Mouse (Mus musculus) lung, embryonic 14.5 days (tissue): Measurements from ENCODE around the gene Tmem135. TPM values are rescaled to one million over a fixed set of nuclear protein-coding genes. Genes with fewer than 3 reads are reported as not detected.
A peak's percentile ranks its signal among the peaks of the same experiment; 100 is the strongest.

Experiments
- ATAC-seq: fragments of 200-750 bp; cut with Nextera tagmentation; 2 replicates; pipeline ENCODE4 v1.8.0; 2017; ENCODE audit warnings: mild to moderate bottlenecking, moderate TSS enrichment, moderate library complexity; ENCODE audit not compliant: insufficient read depth
- DNase-seq: peaks from one replicate; pipeline ENCODE4 v3.0.0-alpha.2; 2015
- H3K27ac ChIP-seq: fragments of 300-500 bp; sonication (generic); 2 replicates; pipeline ENCODE4 v1.5.1; 2014; ENCODE audit warnings: low read depth, mild to moderate bottlenecking, moderate library complexity
- H3K27me3 ChIP-seq: fragments of 300-500 bp; sonication (generic); 2 replicates; pipeline ENCODE4 v1.6.1; 2014; ENCODE audit warnings: low read length, control low read depth; ENCODE audit not compliant: insufficient read depth
- H3K36me3 ChIP-seq: fragments of 300-500 bp; sonication (generic); 2 replicates; pipeline ENCODE4 v1.6.1; 2014; ENCODE audit warnings: control low read depth; ENCODE audit not compliant: insufficient read depth
- H3K4me1 ChIP-seq: fragments of 300-500 bp; sonication (generic); 2 replicates; pipeline ENCODE4 v1.6.1; 2014; ENCODE audit warnings: antibody characterized with exemption, control low read depth; ENCODE audit not compliant: insufficient read depth
- H3K4me2 ChIP-seq: fragments of 300-500 bp; sonication (generic); 2 replicates; pipeline ENCODE4 v1.6.1; 2014; ENCODE audit warnings: mild to moderate bottlenecking
- H3K4me3 ChIP-seq: fragments of 300-500 bp; sonication (generic); 2 replicates; pipeline ENCODE4 v1.5.1; 2014; ENCODE audit warnings: low read depth, low read length
- H3K9ac ChIP-seq: fragments of 300-500 bp; sonication (generic); 2 replicates; pipeline ENCODE4 v1.6.1; 2014
- H3K9me3 ChIP-seq: fragments of 300-500 bp; sonication (generic); 2 replicates; pipeline ENCODE4 v1.6.1; 2016; ENCODE audit warnings: low read depth, low read length, control low read depth
- CTCF ChIP-seq: IDR thresholded peaks from 2 replicates; pipeline ENCODE4 v1.5.1; 2016; ENCODE audit warnings: antibody characterized with exemption, low read depth
- WGBS: fragments of 180-500 bp; shearing (Covaris S2); extraction: QIAGEN DNeasy Blood & Tissue Kit; methylation state at CpG from one replicate; pipeline ENCODE4 v1.1.7; 2014; 5-methylcytosine and 5-hydroxymethylcytosine counted together
- polyA plus RNA-seq: library from polyadenylated mRNA; unstranded; fragments of >200 nt; fragmentation: Nextera tagmentation; extraction: Ambion mirVana; gene quantifications from 2 replicates; pipeline ENCODE4 v1.2.1, GENCODE M21; 2014

Gene Tmem135
- polyA plus RNA-seq, 1 experiment from 2014 or later: 22.9 TPM

DNA sequence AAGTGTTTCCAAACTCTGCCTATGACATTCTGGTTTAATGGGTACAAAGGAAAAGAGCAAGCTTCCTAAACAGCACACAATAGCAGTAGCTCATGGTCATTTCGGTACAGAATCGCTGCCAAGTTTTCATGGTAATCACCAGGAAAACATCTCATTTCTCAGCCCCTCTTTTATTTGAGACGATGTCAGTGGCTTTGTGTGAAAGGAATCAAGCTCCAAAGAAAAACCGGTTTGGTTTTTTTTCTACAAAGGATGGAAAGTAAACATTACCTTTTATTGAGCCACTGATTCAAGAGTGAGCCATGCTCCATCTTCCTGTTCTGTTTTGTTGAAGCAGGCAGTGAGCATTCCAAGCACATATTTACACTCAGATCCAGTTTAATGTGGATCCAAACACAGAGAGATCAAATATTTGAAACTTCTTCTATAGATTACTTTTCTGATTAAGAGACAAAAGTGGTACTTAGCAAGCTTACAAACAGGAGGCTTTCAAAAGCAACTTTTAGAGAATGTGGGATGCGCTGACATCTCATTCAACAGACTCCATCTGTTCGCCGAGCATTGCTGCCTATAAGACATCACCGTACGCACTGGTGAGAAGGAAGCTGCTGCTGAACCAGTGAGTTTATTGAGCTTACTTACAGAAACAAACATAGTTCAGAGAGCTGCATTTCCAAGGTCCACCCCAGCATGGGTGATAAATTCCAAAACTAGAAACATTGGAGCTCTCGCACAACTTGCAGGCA, 38.7 kb downstream of the Tmem135 start:
- Histone ChIP-seq H3K27ac (peak overlapping the region; percentile 27; the same call in 1 of the 2 replicates), H3K9ac (no peak overlapping the region), H3K36me3 (no peaks in the 10 kb centered on the region), H3K4me3 (no peak overlapping the region), H3K4me1 (peaks cover 9% of the 10 kb centered on the region; the same call in 1 of the 2 replicates), H3K4me2 (no peak overlapping the region), H3K9me3 (no peaks in the 10 kb centered on the region), H3K27me3 (no peaks in the 10 kb centered on the region)
- 41% methylated on average over 10 of the region's 10 CpGs for WGBS
- no peak for TF ChIP-seq CTCF
- ATAC-seq: peak; percentile 69; the same call in 1 of the 2 replicates
- peak; percentile 54 for DNase-seq

DNA sequence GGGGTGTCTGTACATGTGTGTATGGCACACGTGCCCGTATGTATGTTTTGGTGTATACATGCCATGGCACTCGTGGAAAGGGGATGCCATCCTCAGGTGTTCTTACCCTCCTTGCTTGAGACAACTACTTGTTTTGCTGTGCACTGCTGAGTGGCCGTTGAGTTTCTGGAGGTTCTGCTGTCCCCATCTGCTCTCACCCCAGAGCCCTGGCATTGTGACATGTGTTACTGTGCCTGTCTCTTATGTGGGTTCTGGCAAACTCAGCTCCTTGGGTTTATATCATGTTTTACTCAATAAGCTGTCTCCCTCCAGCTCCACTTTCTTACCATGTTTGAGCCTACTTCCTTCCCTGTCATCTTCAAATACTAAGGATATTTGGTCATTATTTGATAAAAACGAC, 40.0 kb downstream of the Tmem135 start:
- no peak for TF ChIP-seq CTCF
- no peak for DNase-seq
- no peak overlapping the region for H3K9ac ChIP-seq
- no peaks in the 10 kb centered on the region for H3K36me3 ChIP-seq
- 80% methylated on average over 5 of the region's 5 CpGs for WGBS
- no peak overlapping the region for H3K4me2 ChIP-seq
- no peak for ATAC-seq
- H3K27me3 ChIP-seq: no peaks in the 10 kb centered on the region
- peaks cover 9% of the 10 kb centered on the region; the same call in 1 of the 2 replicates for H3K4me1 ChIP-seq
- H3K4me3 ChIP-seq: no peak overlapping the region
- H3K9me3 ChIP-seq: no peaks in the 10 kb centered on the region
- no peak overlapping the region for H3K27ac ChIP-seq

DNA sequence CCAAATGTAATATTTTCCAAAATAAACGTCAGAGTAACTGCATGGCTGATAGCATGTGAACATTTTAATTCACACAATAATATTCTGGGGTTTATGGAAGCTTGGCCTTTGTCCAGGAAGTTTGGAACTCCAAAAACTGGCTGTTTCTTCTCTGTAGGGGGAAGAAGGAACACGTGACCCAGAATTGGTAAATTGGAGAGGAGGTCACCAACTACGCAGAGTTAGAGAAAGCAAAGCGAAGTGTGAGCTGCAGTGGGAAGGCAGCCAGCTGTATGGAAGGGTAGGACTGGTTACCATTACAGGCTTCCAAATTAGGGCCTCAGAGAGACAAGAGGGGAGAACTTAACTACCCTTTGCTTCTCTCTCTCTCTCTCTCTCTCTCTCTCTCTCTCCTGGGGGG, 47.7 kb downstream of the Tmem135 start:
- no peaks in the 10 kb centered on the region for H3K9me3 ChIP-seq
- no peak for TF ChIP-seq CTCF
- ATAC-seq: peak; percentile 91
- no peak overlapping the region for H3K4me2 ChIP-seq
- no peak overlapping the region for H3K9ac ChIP-seq
- no peak overlapping the region for H3K4me3 ChIP-seq
- WGBS: 20% methylated on average over 4 of the region's 4 CpGs
- no peaks in the 10 kb centered on the region for H3K36me3 ChIP-seq
- H3K4me1 ChIP-seq: peaks cover 3% of the 10 kb centered on the region; the same call in 1 of the 2 replicates
- no peaks in the 10 kb centered on the region for H3K27me3 ChIP-seq
- no peak overlapping the region for H3K27ac ChIP-seq
- peak; percentile 82 for DNase-seq

DNA sequence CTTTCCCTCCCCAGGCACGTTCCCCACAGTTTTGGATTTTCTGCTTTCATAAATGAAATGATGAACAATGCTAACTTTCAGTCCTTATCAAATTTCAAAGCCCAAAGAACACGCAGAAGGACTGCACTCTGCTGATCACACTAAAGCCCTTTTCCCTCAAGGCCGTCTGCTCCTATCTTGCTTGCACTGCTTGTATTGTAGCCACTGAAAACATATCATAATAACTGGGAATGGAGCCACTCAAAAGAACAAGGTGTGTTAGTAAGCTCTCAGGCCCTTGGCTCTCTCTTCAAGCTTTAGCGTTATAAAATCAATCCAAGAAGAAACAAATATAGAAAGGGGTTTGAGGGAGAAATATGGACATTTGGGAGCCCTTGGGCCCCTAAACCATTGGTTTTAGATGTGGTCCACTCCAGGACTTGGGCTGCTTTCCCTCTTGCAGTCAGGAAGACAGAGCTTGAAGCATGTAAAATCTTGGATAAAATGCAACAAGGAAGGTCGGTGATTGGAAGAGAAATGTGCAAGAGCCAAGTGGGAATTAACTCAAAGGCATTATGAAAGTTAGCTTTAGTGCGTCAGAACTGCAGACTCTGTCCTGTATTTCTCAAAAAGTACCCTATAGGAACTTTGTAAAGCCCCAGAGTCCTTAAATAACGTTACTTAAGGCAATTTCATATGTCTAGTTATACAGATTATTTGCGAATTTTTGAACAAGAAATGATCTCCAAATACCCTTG, 48.3 kb downstream of the Tmem135 start:
- peak; percentile 17; the same call in 1 of the 2 replicates for ATAC-seq

DNA sequence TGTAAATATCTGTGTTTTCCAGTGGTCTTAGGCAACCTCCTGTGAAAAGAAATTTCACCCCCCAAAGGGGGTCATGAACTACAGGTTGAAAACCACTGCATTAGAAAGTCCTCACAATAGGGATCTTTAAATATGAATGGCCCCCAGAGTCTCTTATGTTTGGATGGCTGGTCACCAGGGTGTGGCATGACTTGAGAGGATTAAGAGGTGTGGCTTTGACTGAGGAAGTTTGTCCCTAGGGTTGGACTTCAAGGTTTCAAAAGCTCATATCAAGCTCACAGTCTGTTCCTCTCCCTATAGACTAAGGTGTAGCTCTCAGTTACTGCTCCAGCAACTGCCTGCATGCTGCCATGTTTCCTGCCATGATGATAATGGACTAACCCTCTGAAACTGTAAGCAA, 62.0 kb downstream of the Tmem135 start:
- Histone ChIP-seq H3K4me1 (no peaks in the 10 kb centered on the region), H3K4me2 (no peak overlapping the region), H3K4me3 (no peak overlapping the region), H3K27ac (no peak overlapping the region), H3K27me3 (no peaks in the 10 kb centered on the region), H3K36me3 (no peaks in the 10 kb centered on the region), H3K9me3 (no peaks in the 10 kb centered on the region), H3K9ac (no peak overlapping the region)
- TF ChIP-seq CTCF: no peak
- ATAC-seq (no peak), DNase-seq (no peak)

More for the DNA sequence above, 48.3 kb downstream of the Tmem135 start:
- Histone ChIP-seq H3K27ac (peak overlapping the region; percentile 1; the same call in 1 of the 2 replicates), H3K9ac (no peak overlapping the region), H3K9me3 (no peaks in the 10 kb centered on the region), H3K27me3 (no peaks in the 10 kb centered on the region), H3K4me2 (no peak overlapping the region), H3K4me1 (peaks cover 3% of the 10 kb centered on the region; the same call in 1 of the 2 replicates), H3K4me3 (no peak overlapping the region), H3K36me3 (no peaks in the 10 kb centered on the region)
- no peak for DNase-seq
- WGBS: 47% methylated on average over 8 of the region's 8 CpGs
- no peak for TF ChIP-seq CTCF

DNA sequence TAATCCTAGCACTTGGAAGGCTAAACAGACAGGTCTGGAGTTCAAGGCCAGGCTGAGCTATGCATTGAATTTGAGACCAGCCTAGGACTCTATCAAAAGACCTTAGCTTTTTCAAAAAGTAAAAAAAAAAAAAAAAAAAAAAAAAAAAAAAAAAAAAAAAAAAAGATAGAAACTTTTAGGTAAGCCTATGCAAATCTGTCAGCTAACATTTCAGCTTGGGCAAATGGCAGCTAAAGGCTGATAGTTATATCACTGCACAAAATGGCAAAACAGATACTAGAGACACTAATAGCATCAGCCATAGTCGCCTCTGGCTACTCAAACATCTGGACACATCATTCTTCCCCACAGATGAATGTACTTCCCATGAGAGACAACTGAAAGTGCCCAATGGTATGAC, 64.2 kb downstream of the Tmem135 start:
- Histone ChIP-seq H3K9me3 (no peaks in the 10 kb centered on the region), H3K4me2 (no peak overlapping the region), H3K9ac (no peak overlapping the region), H3K27me3 (no peaks in the 10 kb centered on the region), H3K4me3 (no peak overlapping the region), H3K27ac (no peak overlapping the region), H3K36me3 (no peaks in the 10 kb centered on the region), H3K4me1 (no peaks in the 10 kb centered on the region)
- whole genome bisulfite sequencing: 66% methylated on average over 1 of the region's 1 CpGs
- DNase-seq (no peak), ATAC-seq (no peak)
- TF ChIP-seq CTCF: no peak

DNA sequence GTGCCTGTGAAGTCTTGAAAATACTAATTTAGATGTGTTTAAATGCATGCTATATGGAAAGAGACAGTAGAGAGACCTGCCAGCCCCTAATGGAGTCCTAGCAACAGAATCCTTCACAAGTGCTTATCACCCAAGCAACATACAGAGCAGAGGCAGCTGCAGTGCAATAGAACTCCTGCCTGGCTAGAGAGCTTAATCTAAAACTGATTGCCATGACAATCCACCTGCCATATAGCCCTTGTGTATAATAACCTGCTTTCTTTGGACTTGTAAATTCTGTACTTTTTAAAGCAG, 64.9 kb downstream of the Tmem135 start:
- Histone ChIP-seq H3K27me3 (no peaks in the 10 kb centered on the region), H3K36me3 (no peaks in the 10 kb centered on the region), H3K4me1 (no peaks in the 10 kb centered on the region), H3K4me2 (peak overlapping the region; percentile 90), H3K4me3 (peak overlapping the region; percentile 94), H3K9ac (peak overlapping the region; percentile 90), H3K9me3 (no peaks in the 10 kb centered on the region), H3K27ac (peak overlapping the region; percentile 50; the same call in 1 of the 2 replicates)
- TF ChIP-seq CTCF: no peak
- DNase-seq (peak; percentile 8), ATAC-seq (peak; percentile 47; the same call in 1 of the 2 replicates)
